Mouse (Mus musculus) olfactory bulb, adult 2 months (tissue): ENCODE data around the gene Tnfaip8l1.

Experiments
- CTCF ChIP-seq: fragments of 200-500 bp; IDR thresholded peaks from 2 replicates; pipeline ENCODE4 v1.5.1; 2012; ENCODE audit warnings: low read depth, mild to moderate bottlenecking, low read length, moderate library complexity; ENCODE audit not compliant: insufficient read depth
- POLR2A ChIP-seq: fragments of 200-500 bp; IDR thresholded peaks from 2 replicates; pipeline ENCODE4 v1.6.1; 2012; ENCODE audit warnings: mild to moderate bottlenecking, low read depth, low read length, moderate library complexity; ENCODE audit not compliant: insufficient read depth

- TF ChIP-seq CTCF (no peak), POLR2A (peak; percentile 48; the same call in 1 of the 2 replicates)
Observed at GRCm38 (mm10) chr17:56139858-56140595, 22.2 kb upstream of the Tnfaip8l1 start, which contains the start of gene Sema6b.
